Mouse (Mus musculus) gonadal fat pad, adult 2 months (tissue): ENCODE measurements at regions not wholly inside any gene's neighbourhood (a gene's known extent, or its start where the extent isn't known, plus 50 kb on each side); places are given as distances from the start of the nearest gene placed in this dataset.

ENCODE experiments used
- DNase-seq: peaks from one replicate; pipeline ENCODE4 v3.0.0-alpha.2; 2012; ENCODE audit warnings: low read depth

- no peak for DNase-seq
Measured at GRCm38 (mm10) chr6:134320379-134320932, 75.7 kb upstream of the Bcl2l14 start.

- DNase-seq, result no peak
Measured at GRCm38 (mm10) chr6:134324001-134324400, 72.1 kb upstream of the Bcl2l14 start.

GRCm38 (mm10) chr6:134325564-134325963 lies 70.6 kb upstream of the Bcl2l14 start:
- DNase-seq, result no peak

- peak; percentile 86 for DNase-seq
Measured at GRCm38 (mm10) chr6:134329550-134330299, 66.4 kb upstream of the Bcl2l14 start.

GRCm38 (mm10) chr6:134330300-134330640 lies 65.8 kb upstream of the Bcl2l14 start:
- no peak for DNase-seq

- DNase-seq, result no peak
Measured at GRCm38 (mm10) chr6:134332718-134333432, 63.2 kb upstream of the Bcl2l14 start.

GRCm38 (mm10) chr6:134335711-134336110 lies 60.4 kb upstream of the Bcl2l14 start:
- no peak for DNase-seq

GRCm38 (mm10) chr6:134342796-134343605 lies 53.1 kb upstream of the Bcl2l14 start:
- peak; percentile 96 for DNase-seq

GRCm38 (mm10) chr6:134343606-134343901 lies 52.6 kb upstream of the Bcl2l14 start:
- DNase-seq, result peak; percentile 86
